Mouse (Mus musculus) liver, embryonic 11.5 days (tissue): ENCODE data around the gene Ank2. TPM values are rescaled to one million over a fixed set of nuclear protein-coding genes. Genes with fewer than 3 reads are reported as not detected.

Experiments
- ATAC-seq: fragments of 200-750 bp; cut with Nextera tagmentation; replicated peaks from 2 replicates; pipeline ENCODE4 v1.8.0; 2017; ENCODE audit warnings: moderate number of reproducible peaks, mild to moderate bottlenecking, moderate TSS enrichment, moderate library complexity; ENCODE audit not compliant: low FRiP score
- DNase-seq: peaks from one replicate; pipeline ENCODE4 v3.0.0-alpha.2; 2017; ENCODE audit warnings: low spot score
- H3K27ac ChIP-seq: fragments of 300-500 bp; sonication (generic); 2 replicates; pipeline ENCODE4 v1.5.1; 2014; ENCODE audit warnings: mild to moderate bottlenecking, low read depth, low read length, control low read depth
- H3K27me3 ChIP-seq: fragments of 300-500 bp; sonication (generic); replicated peaks from 2 replicates; pipeline ENCODE4 v1.6.1; 2014; ENCODE audit warnings: low read length, mixed read lengths; ENCODE audit not compliant: control insufficient read depth, insufficient read depth
- H3K36me3 ChIP-seq: fragments of 300-500 bp; sonication (generic); 2 replicates; pipeline ENCODE4 v1.6.1; 2014; ENCODE audit warnings: mild to moderate bottlenecking, low read length, moderate library complexity, mixed read lengths; ENCODE audit not compliant: control insufficient read depth, insufficient read depth
- H3K4me1 ChIP-seq: fragments of 300-500 bp; sonication (generic); replicated peaks from 2 replicates; pipeline ENCODE4 v1.6.1; 2014; ENCODE audit warnings: low read length, mixed read lengths; ENCODE audit not compliant: control insufficient read depth, insufficient read depth
- H3K4me2 ChIP-seq: fragments of 300-500 bp; sonication (generic); 2 replicates; pipeline ENCODE4 v1.6.1; 2014; ENCODE audit warnings: mild to moderate bottlenecking, control low read depth, moderate library complexity
- H3K4me3 ChIP-seq: fragments of 300-500 bp; sonication (generic); 2 replicates; pipeline ENCODE4 v1.5.1; 2014; ENCODE audit warnings: low read depth, low read length, control low read depth
- H3K9ac ChIP-seq: fragments of 300-500 bp; sonication (generic); 2 replicates; pipeline ENCODE4 v1.6.1; 2014; ENCODE audit warnings: low read depth, low read length, control low read depth
- H3K9me3 ChIP-seq: fragments of 300-500 bp; sonication (generic); 2 replicates; pipeline ENCODE4 v1.6.1; 2016; ENCODE audit warnings: low read length, inconsistent platforms, mixed read lengths; ENCODE audit not compliant: control insufficient read depth
- WGBS: fragments of 180-500 bp; shearing (Covaris S2); extraction: QIAGEN DNeasy Blood & Tissue Kit; methylation state at CpG from one replicate; pipeline ENCODE4 v1.1.7; 2014; 5-methylcytosine and 5-hydroxymethylcytosine counted together
- polyA plus RNA-seq: library from polyadenylated mRNA; unstranded; fragments of >200 nt; fragmentation: Nextera tagmentation; extraction: Ambion mirVana; gene quantifications from 2 replicates; pipeline ENCODE4 v1.2.1, GENCODE M21; 2014

Gene Ank2
- polyA plus RNA-seq, 1 experiment from 2014 or later, result 17.3 TPM

GRCm38 (mm10) chr3:127156080-127156479, 343.1 kb downstream of the Ank2 start:
- no peak for ATAC-seq
- 76% methylated on average over 9 of the region's 9 CpGs for WGBS
- no peak overlapping the region for H3K9ac ChIP-seq
- H3K4me3 ChIP-seq, result no peak overlapping the region
- H3K36me3 ChIP-seq, result no peaks in the 10 kb centered on the region
- no peak for DNase-seq
- H3K4me2 ChIP-seq, result no peak overlapping the region
- H3K27ac ChIP-seq, result no peak overlapping the region
- no peaks in the 10 kb centered on the region for H3K4me1 ChIP-seq
- peaks cover 4% of the 10 kb centered on the region; the same call in 1 of the 2 replicates for H3K27me3 ChIP-seq
- no peaks in the 10 kb centered on the region for H3K9me3 ChIP-seq

- Histone ChIP-seq H3K36me3 (no peaks in the 10 kb centered on the region), H3K4me2 (peak overlapping the region; percentile 7; the same call in 1 of the 2 replicates), H3K9me3 (no peaks in the 10 kb centered on the region), H3K9ac (no peak overlapping the region), H3K4me3 (no peak overlapping the region), H3K27ac (no peak overlapping the region; the same call in 1 of the 2 replicates), H3K27me3 (no peaks in the 10 kb centered on the region), H3K4me1 (no peaks in the 10 kb centered on the region)
- 73% methylated on average over 3 of the region's 3 CpGs for WGBS
- DNase-seq (no peak), ATAC-seq (no peak; the same call in 1 of the 2 replicates)
Observed at GRCm38 (mm10) chr3:127153861-127154260, 345.3 kb downstream of the Ank2 start.

- Histone ChIP-seq H3K27me3 (no peaks in the 10 kb centered on the region), H3K4me1 (no peaks in the 10 kb centered on the region), H3K27ac (no peak overlapping the region), H3K9ac (no peak overlapping the region), H3K4me3 (no peak overlapping the region), H3K4me2 (peak overlapping the region; percentile 7; the same call in 1 of the 2 replicates), H3K9me3 (no peaks in the 10 kb centered on the region), H3K36me3 (no peaks in the 10 kb centered on the region)
- no peak for ATAC-seq
- DNase-seq, result no peak
- WGBS, result 72% methylated on average over 3 of the region's 3 CpGs
Observed at GRCm38 (mm10) chr3:127153443-127153842, 345.7 kb downstream of the Ank2 start.

GRCm38 (mm10) chr3:127148648-127149047, 350.5 kb downstream of the Ank2 start:
- no peaks in the 10 kb centered on the region for H3K27me3 ChIP-seq
- WGBS, result 83% methylated on average over 3 of the region's 3 CpGs
- H3K9me3 ChIP-seq, result no peaks in the 10 kb centered on the region
- DNase-seq (no peak), ATAC-seq (no peak)
- H3K4me3 ChIP-seq, result no peak overlapping the region
- no peak overlapping the region for H3K4me2 ChIP-seq
- H3K27ac ChIP-seq, result no peak overlapping the region
- no peaks in the 10 kb centered on the region for H3K36me3 ChIP-seq
- no peak overlapping the region for H3K9ac ChIP-seq
- H3K4me1 ChIP-seq, result no peaks in the 10 kb centered on the region

- no peak for ATAC-seq
- 70% methylated on average over 7 of the region's 9 CpGs for WGBS
- H3K36me3 ChIP-seq, result no peaks in the 10 kb centered on the region
Observed at GRCm38 (mm10) chr3:127140590-127140989, 358.6 kb downstream of the Ank2 start.

GRCm38 (mm10) chr3:127139638-127140037, 359.5 kb downstream of the Ank2 start:
- ATAC-seq (no peak), DNase-seq (no peak)
- H3K4me2 ChIP-seq, result no peak overlapping the region
- H3K27me3 ChIP-seq, result no peaks in the 10 kb centered on the region
- no peaks in the 10 kb centered on the region for H3K36me3 ChIP-seq
- H3K4me1 ChIP-seq, result no peaks in the 10 kb centered on the region
- no peak overlapping the region for H3K4me3 ChIP-seq
- H3K9ac ChIP-seq, result no peak overlapping the region
- H3K27ac ChIP-seq, result no peak overlapping the region
- WGBS, result 81% methylated on average over 2 of the region's 2 CpGs
- H3K9me3 ChIP-seq, result no peaks in the 10 kb centered on the region

More at GRCm38 (mm10) chr3:127140590-127140989, 358.6 kb downstream of the Ank2 start:
- no peaks in the 10 kb centered on the region for H3K27me3 ChIP-seq
- no peaks in the 10 kb centered on the region for H3K4me1 ChIP-seq
- no peak overlapping the region for H3K27ac ChIP-seq
- no peaks in the 10 kb centered on the region for H3K9me3 ChIP-seq
- no peak for DNase-seq
- H3K9ac ChIP-seq, result no peak overlapping the region
- no peak overlapping the region for H3K4me3 ChIP-seq
- H3K4me2 ChIP-seq, result no peak overlapping the region

GRCm38 (mm10) chr3:127137508-127137907, 361.6 kb downstream of the Ank2 start:
- DNase-seq, result no peak
- H3K27ac ChIP-seq, result no peak overlapping the region
- WGBS, result 70% methylated on average over 5 of the region's 5 CpGs
- no peak overlapping the region for H3K4me3 ChIP-seq
- no peaks in the 10 kb centered on the region for H3K4me1 ChIP-seq
- H3K27me3 ChIP-seq, result no peaks in the 10 kb centered on the region
- no peaks in the 10 kb centered on the region for H3K9me3 ChIP-seq
- no peaks in the 10 kb centered on the region for H3K36me3 ChIP-seq
- no peak overlapping the region for H3K9ac ChIP-seq
- ATAC-seq, result no peak
- no peak overlapping the region for H3K4me2 ChIP-seq

GRCm38 (mm10) chr3:127134062-127134461, 365.1 kb downstream of the Ank2 start:
- H3K9me3 ChIP-seq, result no peaks in the 10 kb centered on the region
- WGBS, result 65% methylated on average over 2 of the region's 2 CpGs
- H3K36me3 ChIP-seq, result no peaks in the 10 kb centered on the region
- no peak overlapping the region for H3K4me3 ChIP-seq
- DNase-seq (no peak), ATAC-seq (no peak)
- no peaks in the 10 kb centered on the region for H3K27me3 ChIP-seq
- H3K4me1 ChIP-seq, result no peaks in the 10 kb centered on the region
- no peak overlapping the region for H3K9ac ChIP-seq
- H3K27ac ChIP-seq, result no peak overlapping the region
- no peak overlapping the region for H3K4me2 ChIP-seq

- Histone ChIP-seq H3K4me2 (no peak overlapping the region), H3K9ac (no peak overlapping the region), H3K36me3 (no peaks in the 10 kb centered on the region), H3K4me3 (no peak overlapping the region), H3K27me3 (no peaks in the 10 kb centered on the region), H3K9me3 (no peaks in the 10 kb centered on the region), H3K27ac (no peak overlapping the region), H3K4me1 (no peaks in the 10 kb centered on the region)
- ATAC-seq (no peak), DNase-seq (no peak)
- 80% methylated on average over 3 of the region's 3 CpGs for WGBS
Observed at GRCm38 (mm10) chr3:127131048-127131447, 368.1 kb downstream of the Ank2 start.
